Mouse (Mus musculus): Measurements from ENCODE around the gene Gas2l3. TPM values are rescaled to one million over a fixed set of nuclear protein-coding genes. Genes with fewer than 3 reads are reported as not detected.

Gene Gas2l3
- polyA plus RNA-seq (2015; fragmentation: Nextera tagmentation; extraction: Ambion mirVana) = 13.1 and 13.6 TPM in 2 replicates

DNA sequence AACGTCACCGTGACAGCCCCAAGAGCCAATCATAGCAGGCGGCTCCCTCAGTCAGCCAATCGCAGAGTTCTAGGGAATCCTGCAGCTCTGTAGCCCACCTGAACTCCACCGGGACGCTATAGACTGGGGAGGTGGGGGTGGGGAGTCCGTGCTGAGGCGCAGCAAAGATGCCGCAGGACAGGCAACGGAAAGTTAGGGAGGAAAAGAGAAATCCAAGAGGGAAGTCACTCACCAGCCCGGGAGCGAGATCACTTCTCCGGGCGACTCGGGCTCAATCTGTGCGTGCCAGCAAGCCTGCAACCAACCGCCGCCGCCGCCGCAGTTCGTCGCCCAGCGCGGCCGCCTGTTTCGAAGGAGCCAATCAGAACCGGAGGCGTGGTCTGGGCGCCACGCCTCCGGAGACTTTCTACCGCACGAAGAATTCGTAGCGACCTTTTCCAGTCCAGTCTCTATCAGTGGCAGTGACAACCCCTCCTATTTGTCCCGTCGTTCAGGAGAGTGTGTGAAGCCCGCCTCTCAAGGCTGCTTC lies at the start of gene Gas2l3:
TSS of gene Gas2l3 (minus strand) at position 345 of the 529 bp plus-strand sequence.
- peak within 1 kb of the TSS; percentile 87 for H3K4me2 ChIP-seq (ENCODE audit: low read depth, low read length)
- no peaks in the 10 kb centered on the region for H3K9me3 ChIP-seq (ENCODE audit: control insufficient read depth, low read length)
- H3K27me3 ChIP-seq (replicated peaks; ENCODE audit: control insufficient read depth, insufficient read depth, low read length) = no peaks in the 10 kb centered on the region
- H3K9ac ChIP-seq (ENCODE audit: low read depth, low read length) = peak within 1 kb of the TSS; percentile 78
- peaks cover 13% of the 10 kb centered on the region for H3K4me1 ChIP-seq (ENCODE audit: control insufficient read depth, insufficient read depth, low read length)
- H3K27ac ChIP-seq (ENCODE audit: low read length) = peak within 1 kb of the TSS; percentile 78
- WGBS = under 1% methylated on average over 39 of the region's 39 CpGs
- peak within 1 kb of the TSS; percentile 84 for H3K4me3 ChIP-seq (ENCODE audit: low read length)
- 0 out of 2 replicates have a peak, but pooled peaks cover 3% of the 10 kb centered on the region for H3K36me3 ChIP-seq (ENCODE audit: control insufficient read depth, insufficient read depth, low read length)
- ATAC-seq = peak; percentile 95

DNA sequence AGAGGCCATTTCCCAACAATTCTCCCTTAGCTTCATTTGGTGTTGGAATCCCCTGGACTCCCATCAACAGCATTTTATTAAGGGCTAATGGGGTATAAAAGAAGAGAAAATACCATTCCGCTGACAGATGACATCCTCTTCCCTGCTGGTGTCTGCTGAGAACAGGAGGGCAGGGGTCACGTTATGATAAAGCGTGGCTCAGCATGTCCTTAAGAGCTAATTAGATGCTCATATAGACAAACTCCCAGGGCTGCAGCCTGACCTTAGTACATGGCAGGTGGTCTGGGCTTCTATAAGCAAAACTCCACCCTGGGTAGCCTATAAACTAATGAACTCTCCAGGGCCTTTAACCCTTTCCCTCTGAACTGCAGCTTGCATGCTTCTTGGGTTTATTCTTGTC lies 47.6 kb upstream of the Gas2l3 start:
- 0 out of 2 replicates have a peak, but pooled peaks cover 4% of the 10 kb centered on the region for H3K36me3 ChIP-seq (ENCODE audit: control insufficient read depth, insufficient read depth, low read length)

DNA sequence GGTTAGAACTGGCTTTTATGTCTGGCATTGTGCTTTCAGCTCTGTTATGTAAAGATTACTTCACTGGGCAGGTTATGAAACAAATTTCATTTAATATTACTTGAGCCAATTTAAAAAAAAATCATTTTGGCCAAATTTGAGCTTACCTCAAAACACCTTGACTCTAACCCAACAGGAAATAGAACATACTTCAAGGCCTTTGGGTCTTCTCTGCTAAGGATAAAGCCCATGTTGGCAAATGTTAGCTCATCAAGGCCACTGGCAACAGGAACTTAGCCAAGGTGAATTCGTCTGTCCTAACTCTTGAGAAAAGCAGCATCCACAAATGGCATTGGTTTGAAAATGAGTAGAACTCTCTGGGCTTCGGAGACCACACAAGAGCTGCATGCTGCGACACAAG lies 46.5 kb upstream of the Gas2l3 start:
- Histone ChIP-seq H3K9me3 (ENCODE audit: control insufficient read depth, low read length) (no peaks in the 10 kb centered on the region), H3K4me2 (ENCODE audit: low read depth, low read length) (no peak overlapping the region), H3K4me3 (ENCODE audit: low read length) (no peak overlapping the region), H3K36me3 (ENCODE audit: control insufficient read depth, insufficient read depth, low read length) (0 out of 2 replicates have a peak, but pooled peaks cover 4% of the 10 kb centered on the region), H3K27me3 (replicated peaks; ENCODE audit: control insufficient read depth, insufficient read depth, low read length) (no peaks in the 10 kb centered on the region), H3K9ac (ENCODE audit: low read depth, low read length) (no peak overlapping the region), H3K4me1 (ENCODE audit: control insufficient read depth, insufficient read depth, low read length) (peaks cover 9% of the 10 kb centered on the region; the same call in 1 of the 2 replicates), H3K27ac (ENCODE audit: low read length) (no peak overlapping the region)
- no peak for ATAC-seq
- 88% methylated on average over 3 of the region's 3 CpGs for whole genome bisulfite sequencing

More for the DNA sequence above, 47.6 kb upstream of the Gas2l3 start:
- Histone ChIP-seq H3K27ac (ENCODE audit: low read length) (no peak overlapping the region), H3K27me3 (replicated peaks; ENCODE audit: control insufficient read depth, insufficient read depth, low read length) (no peaks in the 10 kb centered on the region), H3K4me3 (ENCODE audit: low read length) (no peak overlapping the region), H3K4me2 (ENCODE audit: low read depth, low read length) (no peak overlapping the region), H3K4me1 (ENCODE audit: control insufficient read depth, insufficient read depth, low read length) (peaks cover 8% of the 10 kb centered on the region; the same call in 1 of the 2 replicates), H3K9ac (ENCODE audit: low read depth, low read length) (no peak overlapping the region), H3K9me3 (ENCODE audit: control insufficient read depth, low read length) (no peaks in the 10 kb centered on the region)
- WGBS = 36% methylated on average over 3 of the region's 3 CpGs
- no peak for ATAC-seq

DNA sequence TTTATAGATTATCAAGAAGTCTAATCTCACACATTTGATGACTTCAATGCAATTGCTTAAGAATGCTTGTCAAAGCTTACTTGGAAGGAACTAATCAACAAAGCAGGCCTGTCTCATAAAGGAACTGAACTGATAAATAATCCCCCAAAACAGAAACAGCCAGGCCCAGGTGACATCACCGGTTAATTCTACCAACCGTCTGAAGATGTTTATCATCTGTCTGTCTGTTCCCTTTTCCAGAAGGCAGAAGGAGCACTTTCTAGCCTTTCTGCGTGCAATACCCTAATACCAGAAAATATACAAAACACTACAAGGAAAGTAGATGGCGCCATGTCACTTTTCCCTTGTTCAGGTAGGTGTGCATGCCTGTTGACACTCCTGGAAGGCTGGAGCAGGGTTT lies 45.7 kb upstream of the Gas2l3 start:
- no peak overlapping the region for H3K9ac ChIP-seq (ENCODE audit: low read depth, low read length)
- ATAC-seq = peak; percentile 26; the same call in 1 of the 2 replicates
- no peaks in the 10 kb centered on the region for H3K36me3 ChIP-seq (ENCODE audit: control insufficient read depth, insufficient read depth, low read length)
- H3K9me3 ChIP-seq (ENCODE audit: control insufficient read depth, low read length) = no peaks in the 10 kb centered on the region
- peaks cover 15% of the 10 kb centered on the region; the same call in 1 of the 2 replicates for H3K4me1 ChIP-seq (ENCODE audit: control insufficient read depth, insufficient read depth, low read length)
- 55% methylated on average over 4 of the region's 4 CpGs for WGBS
- no peak overlapping the region for H3K4me3 ChIP-seq (ENCODE audit: low read length)
- H3K27me3 ChIP-seq (replicated peaks; ENCODE audit: control insufficient read depth, insufficient read depth, low read length) = no peaks in the 10 kb centered on the region
- H3K27ac ChIP-seq (ENCODE audit: low read length) = no peak overlapping the region
- H3K4me2 ChIP-seq (ENCODE audit: low read depth, low read length) = no peak overlapping the region

DNA sequence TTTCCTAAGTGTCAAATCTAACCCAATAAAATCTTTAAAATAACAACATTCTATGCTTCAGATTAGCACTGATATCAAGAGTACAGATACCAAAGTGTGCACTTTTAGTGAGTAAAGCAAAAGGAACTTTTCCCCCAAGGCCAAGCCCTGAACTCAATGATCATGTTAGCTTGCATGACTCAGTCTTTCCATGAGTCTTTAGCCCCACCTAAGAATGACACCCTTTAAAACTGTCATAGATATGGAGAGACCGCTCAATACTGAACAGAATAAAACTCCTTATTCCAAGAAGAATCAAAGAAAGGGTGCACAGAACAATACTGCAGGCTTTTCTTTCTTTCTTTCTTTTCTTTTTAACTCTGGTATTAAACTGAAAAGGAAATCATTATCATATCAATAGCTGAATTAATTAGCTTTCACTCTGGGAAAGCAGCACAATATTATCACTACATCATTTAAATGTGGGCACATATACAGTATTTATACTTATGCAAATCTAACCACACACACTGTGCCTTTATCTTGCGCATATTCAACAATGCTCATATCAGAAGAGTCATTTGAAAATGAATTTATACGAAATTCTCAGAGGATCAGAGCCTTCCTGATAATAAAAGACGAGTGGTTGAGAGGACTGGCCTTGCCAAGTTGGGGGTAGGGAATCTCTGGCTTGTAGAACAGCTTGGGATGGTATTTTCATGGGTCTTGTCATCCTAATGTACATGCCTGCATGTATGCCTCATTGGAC lies 43.4 kb upstream of the Gas2l3 start:
- Histone ChIP-seq H3K4me3 (ENCODE audit: low read length) (no peak overlapping the region), H3K27ac (ENCODE audit: low read length) (no peak overlapping the region), H3K27me3 (replicated peaks; ENCODE audit: control insufficient read depth, insufficient read depth, low read length) (no peaks in the 10 kb centered on the region), H3K4me1 (ENCODE audit: control insufficient read depth, insufficient read depth, low read length) (peaks cover 14% of the 10 kb centered on the region; the same call in 1 of the 2 replicates), H3K4me2 (ENCODE audit: low read depth, low read length) (no peak overlapping the region), H3K36me3 (ENCODE audit: control insufficient read depth, insufficient read depth, low read length) (no peaks in the 10 kb centered on the region), H3K9me3 (ENCODE audit: control insufficient read depth, low read length) (no peaks in the 10 kb centered on the region), H3K9ac (ENCODE audit: low read depth, low read length) (no peak overlapping the region)
- WGBS = 57% methylated on average over 4 of the region's 4 CpGs
- ATAC-seq = 0 out of 2 replicates have a peak, but pooled peaks have one; percentile 14

DNA sequence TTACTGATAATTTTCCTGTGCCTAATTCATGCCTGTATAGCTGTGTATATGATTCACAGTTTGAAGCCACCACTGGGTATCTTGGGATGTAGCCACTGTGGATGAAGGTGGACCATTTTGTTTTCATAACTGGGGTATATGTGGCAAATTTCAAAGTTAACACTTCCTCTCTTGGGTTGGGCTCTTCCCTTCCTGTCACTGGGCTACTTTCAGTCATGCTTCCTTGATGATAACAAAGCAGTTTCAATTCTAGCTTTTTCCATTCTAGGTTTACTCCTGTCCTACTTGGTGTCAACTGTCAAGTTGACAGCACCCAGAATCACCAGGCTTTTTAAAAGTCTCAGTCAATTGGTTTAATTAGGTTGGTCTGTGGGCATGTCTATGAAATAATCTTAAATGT lies 41.1 kb upstream of the Gas2l3 start:
- no peak overlapping the region for H3K4me3 ChIP-seq (ENCODE audit: low read length)
- H3K9ac ChIP-seq (ENCODE audit: low read depth, low read length) = no peak overlapping the region
- H3K9me3 ChIP-seq (ENCODE audit: control insufficient read depth, low read length) = no peaks in the 10 kb centered on the region
- H3K36me3 ChIP-seq (ENCODE audit: control insufficient read depth, insufficient read depth, low read length) = no peaks in the 10 kb centered on the region
- H3K27me3 ChIP-seq (replicated peaks; ENCODE audit: control insufficient read depth, insufficient read depth, low read length) = no peaks in the 10 kb centered on the region
- ATAC-seq = no peak
- H3K27ac ChIP-seq (ENCODE audit: low read length) = peak overlapping the region; percentile 43
- H3K4me1 ChIP-seq (ENCODE audit: control insufficient read depth, insufficient read depth, low read length) = peaks cover 13% of the 10 kb centered on the region
- H3K4me2 ChIP-seq (ENCODE audit: low read depth, low read length) = no peak overlapping the region

DNA sequence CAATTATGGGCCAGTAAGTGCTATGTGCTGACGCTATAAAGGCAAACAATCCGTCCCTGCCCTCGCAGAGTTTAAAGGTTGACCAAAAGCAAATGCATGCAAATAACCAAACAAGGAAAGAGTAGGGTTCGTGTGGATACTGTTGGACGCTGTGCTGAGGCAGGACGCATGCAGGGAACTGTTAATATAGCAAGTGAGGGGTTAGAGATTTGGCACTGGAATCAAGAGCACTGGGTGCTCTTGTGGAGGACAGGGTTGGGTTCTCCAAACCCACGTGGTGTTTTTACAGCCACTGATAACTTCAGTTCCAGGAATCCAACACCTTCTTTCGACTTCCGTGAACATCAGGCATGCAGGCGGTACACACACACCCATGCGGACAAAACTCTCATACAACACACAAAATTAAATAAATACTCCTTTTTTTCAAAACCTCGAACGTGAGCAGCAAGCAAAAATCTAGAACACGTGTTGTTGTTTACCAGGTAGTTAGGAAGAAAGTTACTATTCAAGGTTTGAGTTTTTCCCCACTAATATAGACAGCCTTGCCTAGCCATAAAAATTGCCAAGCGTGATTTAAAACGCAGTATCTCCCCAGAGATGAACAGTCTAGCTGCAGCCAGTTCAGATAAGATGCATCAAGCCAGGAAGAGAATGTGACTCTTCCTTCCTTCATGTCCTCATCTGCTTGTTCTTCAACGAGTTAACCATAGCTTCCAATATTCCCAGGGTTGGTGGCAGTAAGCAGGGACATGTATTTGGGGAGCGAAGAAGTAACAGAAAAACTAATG lies 40.2 kb upstream of the Gas2l3 start:
- Histone ChIP-seq H3K4me2 (ENCODE audit: low read depth, low read length) (0 out of 2 replicates have a peak overlapping the region, but pooled peaks have one; percentile 27), H3K4me3 (ENCODE audit: low read length) (no peak overlapping the region), H3K9me3 (ENCODE audit: control insufficient read depth, low read length) (no peaks in the 10 kb centered on the region), H3K4me1 (ENCODE audit: control insufficient read depth, insufficient read depth, low read length) (peaks cover 13% of the 10 kb centered on the region), H3K27me3 (replicated peaks; ENCODE audit: control insufficient read depth, insufficient read depth, low read length) (no peaks in the 10 kb centered on the region), H3K36me3 (ENCODE audit: control insufficient read depth, insufficient read depth, low read length) (0 out of 2 replicates have a peak, but pooled peaks cover 2% of the 10 kb centered on the region), H3K9ac (ENCODE audit: low read depth, low read length) (no peak overlapping the region), H3K27ac (ENCODE audit: low read length) (peak overlapping the region; percentile 43)
- 58% methylated on average over 18 of the region's 18 CpGs for WGBS
- ATAC-seq = peak; percentile 94

DNA sequence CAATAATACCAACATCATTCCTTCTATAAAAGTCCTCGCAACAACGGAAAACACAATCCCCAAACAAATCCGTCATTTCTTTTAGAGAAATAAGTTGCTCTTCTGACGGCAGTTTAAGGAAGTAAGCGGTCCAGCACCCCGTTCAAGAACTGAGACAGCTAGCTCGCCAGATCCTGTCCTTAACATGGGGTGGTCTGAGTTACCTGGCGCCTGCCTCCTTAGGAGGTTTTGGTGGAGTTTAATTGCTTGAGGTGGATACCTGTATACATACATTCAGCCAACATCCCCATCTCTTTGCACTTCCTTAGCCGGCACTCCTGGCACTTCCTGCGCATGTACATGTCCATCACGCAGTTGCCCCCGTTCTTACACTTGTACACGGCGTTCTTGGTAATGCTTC lies 39.3 kb upstream of the Gas2l3 start:
- Histone ChIP-seq H3K36me3 (ENCODE audit: control insufficient read depth, insufficient read depth, low read length) (0 out of 2 replicates have a peak, but pooled peaks cover 3% of the 10 kb centered on the region), H3K9ac (ENCODE audit: low read depth, low read length) (no peak overlapping the region), H3K9me3 (ENCODE audit: control insufficient read depth, low read length) (no peaks in the 10 kb centered on the region), H3K4me1 (ENCODE audit: control insufficient read depth, insufficient read depth, low read length) (peaks cover 13% of the 10 kb centered on the region), H3K4me3 (ENCODE audit: low read length) (no peak overlapping the region), H3K4me2 (ENCODE audit: low read depth, low read length) (peak overlapping the region; percentile 19; the same call in 1 of the 2 replicates), H3K27ac (ENCODE audit: low read length) (peak overlapping the region; percentile 45), H3K27me3 (replicated peaks; ENCODE audit: control insufficient read depth, insufficient read depth, low read length) (no peaks in the 10 kb centered on the region)
- 74% methylated on average over 14 of the region's 14 CpGs for WGBS
- no peak for ATAC-seq

DNA sequence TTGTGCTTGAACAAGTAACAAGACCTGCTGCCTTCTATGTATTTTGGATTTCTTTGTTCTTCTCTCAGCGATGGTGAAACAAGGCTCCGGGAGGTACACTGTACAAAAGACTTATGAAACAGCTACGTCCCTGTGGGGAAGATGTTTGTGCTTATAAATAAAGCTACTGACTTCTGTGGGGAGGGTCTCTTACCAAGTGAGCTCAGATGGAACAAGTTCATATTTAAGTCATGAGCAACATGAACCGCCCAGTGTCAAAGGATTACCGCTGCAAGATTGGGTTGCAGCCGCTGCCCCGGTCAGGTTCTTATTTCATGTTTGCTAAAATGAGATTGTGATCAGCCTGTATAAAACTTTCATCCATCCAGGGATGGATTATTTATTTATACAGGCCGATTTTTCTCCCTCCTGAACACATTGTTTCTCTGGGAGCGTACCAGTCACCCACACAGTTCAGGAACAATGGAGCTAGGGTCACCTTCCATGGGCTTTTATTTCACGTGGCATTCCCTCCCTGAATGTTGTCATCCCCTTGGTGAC lies 38.4 kb upstream of the Gas2l3 start:
- WGBS = 71% methylated on average over 10 of the region's 10 CpGs
- H3K4me1 ChIP-seq (ENCODE audit: control insufficient read depth, insufficient read depth, low read length) = peaks cover 11% of the 10 kb centered on the region
- no peaks in the 10 kb centered on the region for H3K9me3 ChIP-seq (ENCODE audit: control insufficient read depth, low read length)
- no peak overlapping the region for H3K4me2 ChIP-seq (ENCODE audit: low read depth, low read length)
- H3K9ac ChIP-seq (ENCODE audit: low read depth, low read length) = no peak overlapping the region
- H3K27ac ChIP-seq (ENCODE audit: low read length) = no peak overlapping the region
- no peak for ATAC-seq
- no peaks in the 10 kb centered on the region for H3K27me3 ChIP-seq (replicated peaks; ENCODE audit: control insufficient read depth, insufficient read depth, low read length)
- H3K4me3 ChIP-seq (ENCODE audit: low read length) = no peak overlapping the region
- H3K36me3 ChIP-seq (ENCODE audit: control insufficient read depth, insufficient read depth, low read length) = 0 out of 2 replicates have a peak, but pooled peaks cover 3% of the 10 kb centered on the region
